Mouse (Mus musculus) thymus, postnatal 0 days (tissue): Measurements from ENCODE around the gene Ak2. TPM values are rescaled to one million over a fixed set of nuclear protein-coding genes. Genes with fewer than 3 reads are reported as not detected.

Source experiments
- DNase-seq: peaks from one replicate; pipeline ENCODE4 v3.0.0-alpha.2; 2015; ENCODE audit warnings: low spot score
- polyA plus RNA-seq: library from polyadenylated mRNA; unstranded; fragments of >200 nt; fragmentation: Nextera tagmentation; extraction: Ambion mirVana; gene quantifications from 2 replicates; pipeline ENCODE4 v1.2.1, GENCODE M21; 2015

Gene Ak2
- polyA plus RNA-seq, 1 experiment from 2014 or later: 208 TPM

DNA sequence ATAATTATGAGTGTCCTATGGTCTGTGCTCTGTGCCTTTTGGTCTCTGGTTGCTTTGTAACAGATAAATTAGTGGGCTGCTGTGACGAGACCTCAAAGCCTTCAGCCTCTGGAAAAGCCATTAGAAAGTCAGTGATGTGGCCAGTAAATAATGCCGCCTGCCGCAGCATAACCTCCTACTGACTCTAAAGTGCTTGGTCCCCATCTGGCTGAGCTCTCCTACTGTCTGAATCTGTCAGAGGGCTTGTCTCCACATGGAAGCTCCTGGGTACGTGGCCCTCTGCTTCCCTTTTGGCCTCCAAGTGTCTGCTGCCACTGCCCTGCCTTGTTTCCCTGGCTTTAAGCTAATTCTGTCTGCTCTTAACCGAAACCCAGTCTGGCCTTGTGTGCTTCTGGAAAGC, 17.8 kb downstream of the Ak2 start:
- no peak for DNase-seq

DNA sequence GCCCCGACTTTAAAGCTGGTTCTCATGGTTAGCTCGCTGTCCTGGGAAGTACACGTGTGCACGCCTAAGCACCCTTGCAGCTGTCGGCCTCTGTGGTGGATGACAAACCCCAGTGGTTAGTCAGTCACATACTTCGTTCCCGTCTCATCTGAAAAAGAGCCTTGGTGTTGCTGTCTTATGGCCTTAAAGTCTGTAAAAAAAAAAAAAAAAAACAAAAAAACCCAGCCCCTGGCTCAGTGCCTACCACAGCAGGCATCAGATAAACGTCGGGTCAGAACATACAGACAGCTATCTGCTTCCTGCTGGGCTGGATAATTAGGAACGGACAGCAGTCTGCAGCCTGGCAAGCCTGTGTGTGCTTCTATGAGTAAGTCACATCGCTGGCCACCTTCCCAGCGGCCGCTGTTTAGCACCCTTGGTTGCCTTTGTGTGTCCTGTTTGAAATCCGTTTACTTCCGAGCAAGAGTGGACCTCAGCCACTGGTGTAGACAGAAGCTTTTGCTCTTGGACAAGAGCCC, 19.9 kb downstream of the Ak2 start:
- no peak for DNase-seq

DNA sequence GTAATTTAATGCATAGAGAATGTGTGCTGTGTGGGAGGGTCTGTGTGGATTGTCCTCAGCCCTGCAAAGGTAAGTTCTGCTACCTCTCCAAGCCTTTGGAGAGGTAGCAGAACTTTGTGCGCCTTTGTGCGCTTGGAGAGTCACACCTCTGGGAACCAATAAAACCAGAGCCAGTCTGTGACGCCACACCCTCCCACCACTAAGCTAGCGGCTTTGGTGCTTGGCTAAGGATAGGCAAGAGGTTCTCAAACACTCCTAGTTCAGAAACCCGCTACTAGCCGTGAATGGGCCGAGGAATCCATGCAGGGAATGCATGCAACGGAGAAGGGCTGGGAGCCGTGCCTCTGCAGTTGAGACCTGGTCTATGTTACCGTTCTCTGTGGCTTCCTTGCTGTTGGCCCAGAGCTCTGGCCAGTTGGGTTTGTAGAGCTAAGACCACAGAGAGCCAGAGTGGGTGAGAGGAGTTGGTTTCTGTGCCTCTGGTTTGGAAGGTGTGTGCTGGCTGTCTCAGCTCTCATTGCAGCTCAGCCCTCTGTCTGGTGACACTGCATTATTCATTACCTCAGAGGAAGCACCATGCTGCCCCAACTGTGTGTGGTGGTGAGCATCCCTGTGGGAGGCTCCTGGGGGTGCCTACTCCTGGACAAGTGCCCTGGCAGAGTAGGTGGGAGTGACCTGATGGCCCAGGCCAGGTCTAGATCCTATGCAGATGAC, 21.6 kb downstream of the Ak2 start:
- DNase-seq: no peak

DNA sequence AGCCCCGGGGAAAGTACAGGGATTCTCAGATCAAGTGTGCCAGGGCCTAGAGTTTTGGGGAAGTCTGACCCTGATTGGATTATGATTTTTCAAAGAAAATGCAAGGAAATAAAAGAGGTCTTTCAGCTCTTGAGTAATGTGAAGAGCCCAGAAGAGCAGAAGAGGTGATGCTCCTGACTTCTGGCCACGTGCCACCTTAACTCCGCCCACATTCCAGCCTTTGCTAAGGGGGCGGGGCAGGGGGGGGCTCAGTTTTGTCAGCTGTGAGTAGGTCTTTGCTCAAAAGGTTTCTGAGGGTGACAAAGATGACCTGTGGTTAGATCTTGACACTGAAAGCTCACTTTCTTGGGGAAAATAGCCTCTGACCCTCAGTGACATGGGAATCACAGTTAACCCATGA, 24.6 kb downstream of the Ak2 start:
- no peak for DNase-seq

DNA sequence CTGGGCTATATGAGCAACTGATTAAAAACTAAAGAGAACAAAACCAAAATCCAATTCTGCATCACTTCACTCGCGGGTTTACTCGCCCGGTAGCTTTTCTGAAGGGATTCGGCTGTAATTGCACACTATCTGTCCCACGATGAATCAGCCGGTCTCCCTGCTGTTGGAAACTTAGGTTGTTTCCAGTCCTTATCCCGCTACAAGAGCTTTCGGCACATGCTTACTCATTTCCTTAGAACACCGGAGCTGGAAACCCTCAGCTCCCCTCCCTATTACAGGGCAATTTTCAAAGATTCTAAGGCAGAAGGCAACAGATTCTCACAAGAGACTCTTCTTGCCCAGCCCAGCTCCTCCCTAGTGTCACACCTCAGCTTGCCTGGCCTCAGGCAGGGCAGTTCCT, 25.4 kb downstream of the Ak2 start:
- no peak for DNase-seq

DNA sequence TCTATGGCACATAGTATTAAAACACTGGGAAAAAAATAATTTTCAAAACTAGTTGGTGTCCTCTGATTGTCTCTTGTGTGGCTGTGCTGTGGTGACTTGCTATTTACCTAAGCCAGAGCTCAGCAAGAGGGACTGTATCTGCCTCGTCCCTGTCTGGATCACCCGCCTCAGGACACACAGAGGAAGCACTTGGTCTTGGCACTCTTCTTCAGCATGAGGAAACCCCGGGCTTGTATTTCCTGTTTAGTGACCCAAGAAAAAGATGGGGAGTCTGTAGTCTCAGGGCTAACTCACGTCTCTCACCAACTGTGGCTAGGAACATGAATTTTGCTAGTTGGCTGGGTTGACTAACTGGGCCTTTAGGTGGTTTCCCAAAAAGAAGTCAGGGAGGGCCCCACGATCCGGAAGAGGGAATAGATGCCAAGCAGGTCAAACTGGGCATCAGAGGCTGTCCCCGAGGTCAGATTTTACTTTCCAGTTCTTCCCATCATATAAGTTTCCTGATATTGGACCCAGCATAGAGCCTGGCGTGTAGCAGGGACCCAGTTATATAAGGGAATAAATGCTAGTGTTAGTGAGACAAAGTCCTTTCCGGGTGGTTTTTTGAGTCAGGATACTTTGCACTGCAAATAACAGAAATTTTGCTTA, 27.2 kb downstream of the Ak2 start:
- DNase-seq: no peak

DNA sequence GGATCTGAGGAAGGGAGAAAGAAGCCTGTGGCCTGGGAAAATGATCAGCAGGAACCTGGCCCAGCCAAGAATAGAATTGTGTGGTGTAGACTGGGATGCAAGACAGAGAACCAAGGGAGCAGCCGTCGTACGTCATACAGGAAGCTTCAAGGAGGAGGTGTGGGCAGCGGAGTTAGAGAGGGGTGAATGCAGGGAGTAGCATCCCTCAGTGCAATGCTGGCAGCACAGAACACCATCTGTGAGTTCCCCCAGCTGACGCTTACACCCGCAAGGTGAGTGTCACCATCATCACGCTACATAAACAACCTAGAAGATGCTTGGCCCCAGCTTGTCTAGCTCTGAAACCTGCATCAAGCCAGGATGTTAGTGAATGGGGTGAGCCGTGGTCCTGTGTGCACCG, 28.0 kb downstream of the Ak2 start:
- DNase-seq: no peak

DNA sequence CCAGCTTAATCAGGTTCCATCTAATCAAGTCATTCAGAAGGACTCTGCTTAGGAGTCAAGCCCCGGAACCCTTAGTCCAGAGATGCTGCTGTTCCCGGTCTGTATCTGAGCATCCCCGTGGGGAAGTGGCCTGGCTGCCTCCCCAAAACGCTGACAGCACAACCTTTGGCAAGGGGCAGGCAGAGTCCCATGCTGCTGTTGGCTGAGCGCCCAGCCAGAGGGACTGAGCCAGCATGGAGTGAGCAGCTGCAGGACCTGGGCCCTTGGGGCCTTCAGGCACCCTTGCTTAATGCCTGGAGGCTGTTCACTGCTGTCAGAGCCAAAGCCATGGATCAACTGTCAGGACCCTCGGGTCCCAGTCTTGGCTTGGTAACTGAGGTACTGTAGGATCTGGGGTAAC, 28.7 kb downstream of the Ak2 start:
- no peak for DNase-seq

DNA sequence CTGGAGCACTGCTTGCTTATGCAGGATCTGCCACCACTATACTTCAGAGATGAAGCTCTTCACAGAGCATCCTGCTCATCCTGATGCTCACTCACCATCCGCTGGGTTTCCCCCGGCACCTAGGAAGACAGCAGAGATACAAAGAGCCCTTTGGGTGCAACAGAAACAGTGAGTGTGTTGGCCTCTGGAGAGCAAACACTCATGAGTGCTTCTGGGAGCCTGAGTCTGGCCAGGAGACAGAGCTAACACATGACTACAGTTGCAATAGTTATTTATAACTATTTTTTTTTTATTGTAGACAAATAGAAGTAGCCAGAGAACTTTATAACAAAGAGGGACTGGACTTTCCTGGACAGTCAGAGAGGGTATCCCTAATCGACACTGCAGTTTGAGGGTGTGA, 29.7 kb downstream of the Ak2 start:
- no peak for DNase-seq

DNA sequence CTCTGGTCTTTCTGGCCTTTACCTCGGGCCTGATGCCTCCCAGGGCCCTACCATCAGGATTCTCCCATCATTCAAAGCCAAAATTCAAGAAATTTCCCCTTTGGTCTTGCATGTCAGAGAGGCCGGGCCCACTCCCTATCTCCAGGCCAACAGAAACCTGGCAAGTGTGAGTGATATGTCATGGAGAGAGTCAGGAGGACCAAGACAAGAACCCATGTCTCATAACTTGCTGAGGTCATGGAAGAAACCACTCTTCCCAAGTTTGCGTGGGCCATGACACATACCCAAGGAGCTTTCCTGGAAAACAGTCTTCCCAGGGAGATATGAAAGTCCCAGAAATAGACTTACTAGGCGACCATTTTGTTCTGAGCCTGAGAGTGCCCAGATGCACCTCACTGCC, 30.1 kb downstream of the Ak2 start:
- no peak for DNase-seq

DNA sequence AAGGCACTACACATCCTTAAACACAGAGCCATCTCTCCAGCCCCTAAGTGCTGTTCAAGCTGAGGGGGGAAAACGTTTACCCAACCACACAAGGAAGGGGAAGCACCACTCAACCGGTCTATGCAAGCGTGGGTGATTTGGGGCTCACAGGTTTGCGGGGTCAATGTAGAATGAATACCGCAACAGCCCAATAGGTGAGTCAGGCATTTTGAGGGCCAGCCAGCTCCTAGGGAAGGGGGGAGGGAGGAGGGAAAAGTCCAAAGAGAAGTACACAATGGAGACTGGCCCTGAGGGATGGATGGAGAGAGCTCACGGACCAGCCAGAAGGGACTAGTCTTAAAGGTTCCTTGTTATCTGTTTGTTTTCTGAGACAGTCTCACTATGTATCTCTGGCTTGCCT, 32.1 kb downstream of the Ak2 start:
- DNase-seq: no peak

DNA sequence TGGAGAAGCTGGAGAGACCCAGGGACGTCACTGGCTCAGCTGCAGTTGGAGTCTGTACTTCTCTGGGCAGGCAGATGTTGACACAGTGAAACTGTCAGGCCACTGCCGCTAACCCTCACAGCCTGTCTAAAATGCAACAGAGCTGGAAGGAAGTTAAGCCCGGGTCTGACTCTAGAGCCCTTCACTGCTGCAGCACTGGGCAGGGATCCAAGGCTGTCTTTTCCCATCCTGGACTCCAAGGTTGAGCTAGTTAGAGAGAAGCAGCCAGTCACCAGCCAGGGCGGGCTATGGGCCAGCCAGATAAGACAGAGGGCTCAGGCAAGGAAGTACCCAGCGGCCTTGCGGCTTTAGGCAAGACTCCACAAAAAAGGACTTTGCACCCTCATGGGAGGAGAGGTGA, 33.0 kb downstream of the Ak2 start:
- no peak for DNase-seq

DNA sequence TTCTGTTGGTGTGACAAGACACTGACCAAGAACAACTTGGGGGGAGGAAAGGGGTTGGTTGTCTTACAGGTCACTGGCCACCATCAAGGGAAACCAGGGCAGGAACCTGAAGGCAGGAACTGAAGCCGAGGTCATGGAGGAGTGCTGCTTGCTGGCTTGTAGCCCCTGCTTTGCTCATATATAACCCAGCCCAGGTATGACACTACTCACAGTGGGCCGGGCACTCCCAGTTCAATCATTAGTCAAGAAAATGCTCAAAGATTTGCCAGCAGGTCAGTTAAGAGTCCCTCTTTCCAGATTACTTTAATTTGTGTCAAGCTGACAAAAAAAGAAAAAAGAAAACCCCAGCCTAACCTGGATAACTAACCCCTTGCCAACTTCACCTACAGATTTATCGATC, 33.9 kb downstream of the Ak2 start:
- no peak for DNase-seq

DNA sequence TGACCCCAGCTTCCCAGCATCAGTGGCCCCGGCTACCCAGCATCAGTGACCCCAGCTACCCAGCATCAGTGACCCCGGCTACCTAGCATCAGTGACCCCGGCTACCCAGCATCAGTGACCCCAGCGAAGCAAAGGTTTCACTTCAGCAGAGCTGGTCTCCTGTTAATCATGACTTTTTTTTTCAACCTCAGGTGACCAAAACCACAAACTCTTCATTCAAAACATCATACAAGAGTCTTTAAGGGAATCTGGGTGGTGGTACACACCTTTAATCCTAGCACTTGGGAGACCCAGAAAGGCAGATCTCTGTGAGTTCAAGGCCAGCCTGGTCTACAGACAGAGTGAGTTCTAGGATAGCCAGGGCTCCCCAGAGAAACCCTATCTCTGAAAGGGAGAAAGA, 39.0 kb downstream of the Ak2 start:
- DNase-seq: no peak

DNA sequence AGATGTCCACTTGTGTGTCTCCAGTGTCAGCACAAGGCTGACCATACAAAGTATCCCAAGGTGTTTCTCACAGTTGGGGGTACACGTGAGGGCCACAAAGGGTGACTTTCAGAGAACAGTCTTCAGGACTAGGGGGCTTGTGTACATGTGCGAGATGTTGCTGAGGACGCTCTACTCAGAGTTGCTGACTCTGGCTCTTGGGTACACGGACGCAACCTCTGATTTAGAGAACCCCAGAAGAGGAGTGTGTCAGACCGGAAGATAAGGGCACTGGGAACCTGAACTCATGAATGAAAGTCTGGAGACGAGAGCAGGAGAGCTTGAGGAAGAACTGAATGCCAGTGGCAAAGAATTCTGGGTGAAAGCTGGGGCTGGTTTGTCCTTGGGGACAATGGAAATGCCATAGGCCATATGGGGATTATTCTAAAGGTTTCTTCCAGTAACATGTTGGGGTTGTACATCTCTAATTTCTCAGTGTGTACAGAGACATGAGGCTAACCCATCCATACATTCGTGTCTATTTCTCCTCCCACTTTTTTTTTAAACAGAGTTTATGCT, 39.7 kb downstream of the Ak2 start:
- no peak for DNase-seq

DNA sequence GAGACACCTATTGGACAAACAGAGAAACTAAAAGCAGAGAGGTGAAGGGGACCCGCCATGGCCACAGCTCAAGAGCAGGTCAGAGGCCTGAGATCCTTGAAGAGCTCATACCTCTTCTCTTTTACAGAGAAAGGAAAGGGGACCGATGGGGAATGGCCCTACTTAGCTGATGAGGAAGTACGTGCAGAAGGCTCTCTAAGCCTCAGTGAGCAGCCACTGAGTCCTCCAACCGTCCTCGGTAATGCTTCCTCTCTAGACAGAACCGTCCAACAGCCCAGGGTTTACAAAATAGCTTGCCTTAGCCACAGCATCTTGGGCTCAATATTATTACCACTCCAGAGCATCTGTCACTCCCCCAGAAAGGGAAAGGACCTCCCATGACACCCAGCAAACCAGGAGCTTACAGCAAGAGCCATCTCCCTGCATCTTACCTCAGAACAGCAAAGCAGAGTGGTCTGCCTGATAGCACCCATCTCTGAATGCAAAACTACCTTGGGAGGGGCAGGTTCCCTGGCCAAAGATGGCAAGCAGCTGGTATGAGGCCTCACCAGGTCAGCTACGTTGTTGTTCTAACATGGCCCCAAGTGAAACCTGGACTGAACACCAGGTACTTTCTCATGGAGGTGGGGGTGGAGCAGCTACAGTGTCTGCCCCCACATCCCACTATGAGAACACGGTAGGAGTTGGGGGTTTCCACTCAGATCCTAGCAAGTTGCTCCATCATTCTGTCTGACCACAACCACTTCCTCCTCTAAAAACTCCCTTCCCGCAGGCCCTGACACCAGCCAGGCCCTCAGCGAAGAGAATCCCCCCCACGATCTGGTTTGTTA, 40.6 kb downstream of the Ak2 start:
- peak; percentile 44 for DNase-seq

DNA sequence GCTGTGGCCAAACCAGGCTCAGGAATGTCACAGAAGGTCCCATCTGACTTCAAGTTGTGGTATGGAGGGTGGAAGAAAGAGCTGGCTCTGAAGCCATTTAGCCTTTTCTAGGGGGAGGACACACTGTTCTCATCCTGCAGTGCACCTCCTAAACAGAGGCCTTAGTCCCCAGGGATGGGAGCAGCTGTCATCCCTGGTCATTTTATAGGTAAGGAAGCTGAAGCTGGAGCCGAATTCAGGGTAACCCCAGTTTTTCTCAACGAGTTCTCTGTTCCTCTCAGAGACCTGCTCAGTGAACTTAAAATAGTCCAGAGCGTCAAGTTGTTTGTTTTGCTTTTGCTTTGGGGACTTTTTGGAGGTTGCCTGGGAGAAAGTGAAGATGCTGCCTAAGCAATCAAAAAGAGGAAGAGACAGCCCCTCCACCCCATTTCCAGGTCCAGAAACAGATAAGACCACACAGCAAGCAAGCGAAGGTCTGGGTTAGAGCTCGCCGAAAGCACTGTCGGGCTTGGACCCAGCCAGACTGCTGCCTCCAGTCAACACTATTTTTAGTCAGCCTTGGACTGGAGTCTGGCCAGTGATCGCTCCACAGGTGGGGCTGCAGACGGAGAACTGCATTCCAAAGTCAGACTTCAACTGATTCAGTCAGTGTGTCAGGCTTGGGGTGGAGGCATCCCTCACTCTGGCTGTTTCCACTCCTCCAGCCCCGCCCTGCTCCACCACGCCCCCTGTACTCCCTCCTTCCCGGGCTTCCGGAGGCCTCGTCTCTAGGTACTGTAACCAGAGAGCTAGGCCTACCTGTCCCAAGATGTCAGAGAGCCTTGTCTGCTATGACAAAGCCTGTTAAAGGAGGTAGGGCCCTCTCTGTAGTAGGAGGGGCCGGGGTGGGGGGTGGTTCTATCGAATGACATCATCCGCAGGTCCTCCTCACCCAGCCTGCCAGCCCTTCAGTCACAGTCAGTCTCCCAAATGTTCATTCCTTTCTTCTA, 41.5 kb downstream of the Ak2 start:
- DNase-seq: peak; percentile 56

DNA sequence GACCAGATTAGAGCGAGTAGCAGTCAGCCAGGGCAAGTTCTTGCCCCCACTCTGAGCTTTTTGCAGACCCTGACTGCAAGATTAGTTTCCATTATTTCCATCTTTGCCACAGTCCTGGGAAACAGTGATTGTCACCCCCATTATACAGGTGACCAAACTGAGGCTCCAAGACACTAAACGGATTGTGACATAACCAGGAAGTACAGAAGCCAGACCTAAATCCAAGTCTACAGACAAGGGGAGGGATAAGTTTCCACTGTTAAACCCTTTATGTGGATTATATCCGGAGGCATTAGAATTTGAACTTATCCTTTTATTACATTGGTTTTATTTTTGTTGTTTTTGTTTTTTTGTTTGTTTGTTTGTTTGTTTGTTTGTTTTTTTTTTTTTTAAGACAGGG, 42.5 kb downstream of the Ak2 start:
- DNase-seq: no peak

DNA sequence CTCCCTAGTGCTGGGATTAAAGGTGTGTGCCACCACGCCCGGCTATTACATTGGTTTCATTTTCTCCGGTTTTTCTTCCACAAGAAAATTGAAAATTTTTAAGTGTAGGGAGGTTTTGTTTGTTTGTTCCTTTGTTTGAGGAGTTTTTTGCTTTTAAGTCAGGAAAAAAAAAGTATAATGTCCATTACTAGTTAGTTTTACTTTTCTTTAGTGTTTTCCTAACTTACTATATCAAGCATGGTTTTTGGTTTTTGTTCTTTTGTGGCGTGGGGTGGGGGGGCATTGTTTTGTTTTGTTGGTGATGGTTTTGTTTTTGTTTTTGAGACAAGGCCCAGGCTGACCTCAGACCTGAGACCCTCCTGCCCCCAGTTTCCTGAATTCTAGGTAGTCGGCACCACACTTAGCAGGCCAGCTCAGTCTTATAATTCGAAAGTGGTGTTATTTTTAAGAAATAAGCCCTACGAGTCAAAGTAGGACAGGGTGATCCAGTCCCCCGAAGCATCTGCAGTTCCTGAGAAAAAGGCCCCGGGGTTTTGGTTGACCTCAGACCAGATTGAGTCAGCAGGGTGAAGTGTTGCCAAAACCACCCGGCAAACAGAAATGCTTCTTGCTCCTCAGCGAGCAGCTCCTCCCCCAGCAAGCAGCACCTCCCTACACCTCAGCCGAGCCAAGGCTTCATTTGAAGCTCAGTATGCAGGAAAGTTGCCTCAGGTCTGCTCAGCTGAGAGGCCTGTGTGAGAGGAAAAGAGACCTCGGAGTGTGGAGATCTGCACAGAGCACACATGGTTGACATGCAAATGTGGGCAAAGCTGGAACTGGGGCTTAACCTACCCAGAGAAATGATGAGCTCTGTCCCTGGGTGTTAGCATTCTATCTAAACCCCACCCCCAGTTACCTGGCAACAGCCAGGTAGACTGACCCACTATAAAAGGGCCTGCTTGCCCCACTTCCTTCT, 43.2 kb downstream of the Ak2 start:
- DNase-seq: peak; percentile 53
